Mouse (Mus musculus): ENCODE data around the gene Asb6. TPM values are rescaled to one million over a fixed set of nuclear protein-coding genes. Genes with fewer than 3 reads are reported as not detected.

Gene Asb6
- polyA plus RNA-seq, 1 experiment, result 30.0 TPM

DNA sequence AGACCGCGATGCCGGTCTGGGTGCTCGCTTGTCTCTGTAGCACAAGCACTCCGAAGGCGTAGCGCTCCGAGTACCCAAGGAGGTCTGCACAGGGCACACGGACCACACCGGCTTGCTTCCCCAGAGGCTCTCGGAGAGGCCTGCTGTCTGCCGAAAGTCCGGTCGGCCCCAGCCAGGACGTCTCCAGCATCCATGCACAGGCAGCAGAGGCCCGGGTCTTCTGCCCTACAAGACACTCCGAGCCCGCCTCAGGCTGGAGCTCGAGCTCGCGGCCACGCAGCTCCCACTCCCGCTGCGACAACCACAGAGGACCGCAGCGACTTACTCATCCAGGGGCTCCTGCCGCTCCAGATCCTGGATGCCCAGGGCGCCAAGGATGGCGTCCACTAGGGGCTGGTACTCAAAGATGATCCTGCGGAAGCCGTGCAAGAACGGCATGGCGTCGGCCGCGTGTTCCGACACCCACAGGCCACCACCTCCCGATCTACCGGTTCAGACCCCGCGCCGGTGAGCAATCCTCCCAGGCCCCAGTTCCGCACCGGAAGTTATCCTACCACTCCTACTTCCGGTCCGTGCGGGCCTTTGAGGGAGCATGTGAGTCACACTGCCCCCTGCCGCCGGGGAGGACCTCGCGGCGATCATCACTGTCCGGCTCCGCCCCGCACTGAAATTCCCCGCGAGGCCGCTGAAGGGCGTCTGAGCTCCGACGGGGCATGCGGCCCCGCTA is 2.2 kb downstream of the Asb6 start:
- peak overlapping the region; percentile 94 for H3K27ac ChIP-seq (ENCODE audit: control insufficient read depth, insufficient read depth, low read depth, low read length, poor library complexity)
- TF ChIP-seq CTCF (IDR thresholded peaks at IDR 0.05; ENCODE audit: control insufficient read depth, insufficient read depth, low read length) (peak; percentile 94), POLR2A (IDR thresholded peaks at IDR 0.05; ENCODE audit: borderline replicate concordance, control insufficient read depth, low read depth, low read length) (peak; percentile 77; the same call in 1 of the 2 replicates)
- peaks cover 5% of the 10 kb centered on the region for H3K4me1 ChIP-seq (ENCODE audit: control insufficient read depth, insufficient read depth, low read length)
- whole genome bisulfite sequencing, result under 1% methylated on average over 63 of the region's 63 CpGs
- peak overlapping the region; percentile 100 for H3K4me3 ChIP-seq (replicated peaks; ENCODE audit: control insufficient read depth, low read depth, low read length)

DNA sequence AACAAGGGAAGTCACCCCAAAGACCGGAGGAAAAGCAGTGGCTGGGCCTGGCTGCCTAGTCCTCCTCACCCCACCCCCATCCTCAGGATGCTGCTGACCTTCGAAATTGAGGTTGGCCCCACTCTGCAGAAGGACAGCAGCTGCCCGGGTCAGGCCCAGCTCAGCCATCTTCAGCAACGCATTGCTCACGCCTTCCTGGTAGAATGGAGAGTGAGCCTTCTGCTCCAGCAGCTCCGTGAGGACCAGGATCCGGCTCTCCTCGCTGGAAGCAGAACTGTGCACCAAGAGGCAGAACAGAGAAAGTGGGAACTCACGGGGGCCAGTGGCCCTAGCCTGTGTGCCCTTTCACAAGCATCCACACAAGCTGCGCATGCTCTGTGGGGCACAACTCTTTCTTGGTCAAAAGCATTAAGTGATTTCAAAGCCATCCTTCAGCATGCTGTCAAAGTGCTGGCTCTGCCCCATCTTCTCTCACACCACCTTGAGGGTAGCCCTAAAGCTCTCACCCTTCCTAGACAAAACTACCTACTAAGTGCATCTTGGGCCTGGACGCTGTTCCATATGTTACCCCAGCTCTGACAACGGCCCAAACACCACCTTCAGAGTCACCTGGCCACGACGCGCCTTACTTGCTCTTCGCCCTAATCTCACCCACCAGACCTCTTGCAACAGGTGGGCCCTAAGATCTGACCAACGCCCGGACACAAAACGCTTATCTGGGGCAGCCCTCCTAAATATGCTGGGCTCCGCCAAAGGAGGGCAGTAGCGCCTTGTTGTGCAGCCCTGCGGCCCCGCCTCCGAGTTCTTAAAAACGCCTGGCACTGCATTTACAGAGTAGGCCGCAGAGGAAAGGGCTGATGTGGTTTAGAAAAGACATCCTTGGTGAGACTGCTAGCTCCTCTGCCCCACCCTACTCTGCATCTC is 3.0 kb downstream of the Asb6 start:
- peak; percentile 28; the same call in 1 of the 2 replicates for TF ChIP-seq CTCF (IDR thresholded peaks at IDR 0.05; ENCODE audit: control insufficient read depth, insufficient read depth, low read length)
- peak; percentile 39; the same call in 1 of the 2 replicates for TF ChIP-seq POLR2A (IDR thresholded peaks at IDR 0.05; ENCODE audit: borderline replicate concordance, control insufficient read depth, low read depth, low read length)
- 27% methylated on average over 26 of the region's 26 CpGs for WGBS

DNA sequence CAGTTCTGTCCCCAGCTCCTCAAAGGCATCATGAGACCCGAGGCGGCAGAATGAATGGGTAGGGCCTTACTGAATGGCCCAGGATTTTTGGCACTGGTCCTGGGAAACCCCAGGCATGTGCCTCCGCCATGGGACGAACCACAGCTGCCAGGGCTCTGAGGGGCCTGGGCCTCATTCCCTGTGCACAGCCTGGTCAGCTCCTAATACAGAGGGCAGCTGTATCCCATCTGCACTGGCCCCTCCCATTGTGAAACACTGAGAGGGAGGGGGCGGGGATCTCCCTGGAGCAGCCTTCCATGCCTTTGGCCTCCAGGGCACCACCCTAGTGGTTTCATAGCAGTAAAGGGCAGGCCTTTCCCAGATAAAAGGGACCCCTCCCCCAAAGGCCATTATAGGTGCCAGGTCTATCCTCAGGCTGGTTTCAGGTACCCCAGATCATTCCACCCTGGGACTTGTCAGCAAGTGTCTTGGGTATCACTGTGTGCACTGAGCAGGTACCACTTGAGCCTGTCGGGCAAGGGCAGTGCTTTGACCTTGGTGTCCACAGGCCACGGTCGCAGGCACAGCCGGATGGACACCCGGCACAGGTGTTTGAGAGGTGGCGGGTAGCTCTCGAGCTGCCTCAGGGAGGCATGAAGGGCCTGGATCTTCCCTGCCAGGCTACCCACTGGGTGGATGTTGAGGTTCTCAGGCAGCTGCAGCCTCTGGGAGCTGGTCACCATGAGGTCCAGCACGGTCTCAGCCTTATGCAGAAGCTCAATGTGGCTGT is 6.6 kb downstream of the Asb6 start:
- Histone ChIP-seq H3K27ac (ENCODE audit: control insufficient read depth, insufficient read depth, low read depth, low read length, poor library complexity) (no peak overlapping the region), H3K4me3 (replicated peaks; ENCODE audit: control insufficient read depth, low read depth, low read length) (no peak overlapping the region), H3K4me1 (ENCODE audit: control insufficient read depth, insufficient read depth, low read length) (peaks cover 5% of the 10 kb centered on the region)
- TF ChIP-seq CTCF (IDR thresholded peaks at IDR 0.05; ENCODE audit: control insufficient read depth, insufficient read depth, low read length), result no peak
- TF ChIP-seq POLR2A (IDR thresholded peaks at IDR 0.05; ENCODE audit: borderline replicate concordance, control insufficient read depth, low read depth, low read length), result no peak
- WGBS, result 90% methylated on average over 13 of the region's 13 CpGs

More for the DNA sequence above, 3.0 kb downstream of the Asb6 start:
- peak overlapping the region; percentile 100 for H3K4me3 ChIP-seq (replicated peaks; ENCODE audit: control insufficient read depth, low read depth, low read length)
- H3K27ac ChIP-seq (ENCODE audit: control insufficient read depth, insufficient read depth, low read depth, low read length, poor library complexity), result peak overlapping the region; percentile 94
- peaks cover 5% of the 10 kb centered on the region for H3K4me1 ChIP-seq (ENCODE audit: control insufficient read depth, insufficient read depth, low read length)

DNA sequence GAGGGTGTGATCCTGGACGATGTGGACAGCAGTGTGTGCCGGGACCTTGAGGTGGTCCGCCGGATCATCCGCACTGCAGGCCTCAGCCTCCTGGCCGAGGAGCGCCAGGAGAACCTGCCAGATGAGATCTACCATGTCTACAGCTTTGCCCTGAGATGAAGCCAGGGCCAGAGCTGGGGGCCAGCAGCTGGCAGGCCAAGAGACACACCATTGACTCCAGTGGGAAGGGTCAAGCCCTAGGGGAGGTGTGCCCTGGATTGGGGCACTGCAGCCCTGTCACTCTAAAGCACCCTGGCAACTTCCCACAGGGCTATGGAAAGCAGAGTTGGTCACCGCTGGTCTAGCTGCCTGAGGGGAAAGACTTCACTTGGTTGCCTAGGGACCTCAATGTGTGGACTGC is 7.7 kb downstream of the Asb6 start:
- Histone ChIP-seq H3K4me1 (ENCODE audit: control insufficient read depth, insufficient read depth, low read length) (peaks cover 5% of the 10 kb centered on the region), H3K27ac (ENCODE audit: control insufficient read depth, insufficient read depth, low read depth, low read length, poor library complexity) (no peak overlapping the region)

DNA sequence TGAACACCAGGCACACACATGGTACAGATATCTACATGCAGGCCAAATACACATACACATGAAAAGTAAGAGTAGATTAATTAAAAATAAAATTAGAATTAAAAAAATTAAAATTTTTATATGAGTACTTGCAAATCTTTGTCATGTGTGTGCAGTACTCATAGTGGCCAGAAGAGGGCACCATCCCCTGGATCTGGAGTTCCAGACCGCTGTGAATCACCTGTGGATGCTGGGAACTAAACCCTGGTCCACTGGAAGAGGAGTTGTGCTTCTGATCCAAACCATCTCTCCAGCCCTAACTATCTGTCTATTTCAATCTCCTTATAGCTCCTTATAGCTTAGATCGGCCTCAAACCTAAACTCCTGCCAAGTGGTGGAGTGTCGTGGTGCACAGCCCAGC is 9.1 kb downstream of the Asb6 start:
- no peak overlapping the region for H3K27ac ChIP-seq (ENCODE audit: control insufficient read depth, insufficient read depth, low read depth, low read length, poor library complexity)
- TF ChIP-seq CTCF (IDR thresholded peaks at IDR 0.05; ENCODE audit: control insufficient read depth, insufficient read depth, low read length) (peak; percentile 46; the same call in 1 of the 2 replicates), POLR2A (IDR thresholded peaks at IDR 0.05; ENCODE audit: borderline replicate concordance, control insufficient read depth, low read depth, low read length) (no peak)
- WGBS, result 96% methylated on average over 3 of the region's 3 CpGs
- H3K4me1 ChIP-seq (ENCODE audit: control insufficient read depth, insufficient read depth, low read length), result no peaks in the 10 kb centered on the region
- no peak overlapping the region for H3K4me3 ChIP-seq (replicated peaks; ENCODE audit: control insufficient read depth, low read depth, low read length)

More for the DNA sequence above, 7.7 kb downstream of the Asb6 start:
- no peak overlapping the region for H3K4me3 ChIP-seq (replicated peaks; ENCODE audit: control insufficient read depth, low read depth, low read length)
- 91% methylated on average over 8 of the region's 8 CpGs for WGBS
- TF ChIP-seq POLR2A (IDR thresholded peaks at IDR 0.05; ENCODE audit: borderline replicate concordance, control insufficient read depth, low read depth, low read length) (0 out of 2 replicates have a peak, but pooled peaks have one; percentile 17), CTCF (IDR thresholded peaks at IDR 0.05; ENCODE audit: control insufficient read depth, insufficient read depth, low read length) (no peak)

DNA sequence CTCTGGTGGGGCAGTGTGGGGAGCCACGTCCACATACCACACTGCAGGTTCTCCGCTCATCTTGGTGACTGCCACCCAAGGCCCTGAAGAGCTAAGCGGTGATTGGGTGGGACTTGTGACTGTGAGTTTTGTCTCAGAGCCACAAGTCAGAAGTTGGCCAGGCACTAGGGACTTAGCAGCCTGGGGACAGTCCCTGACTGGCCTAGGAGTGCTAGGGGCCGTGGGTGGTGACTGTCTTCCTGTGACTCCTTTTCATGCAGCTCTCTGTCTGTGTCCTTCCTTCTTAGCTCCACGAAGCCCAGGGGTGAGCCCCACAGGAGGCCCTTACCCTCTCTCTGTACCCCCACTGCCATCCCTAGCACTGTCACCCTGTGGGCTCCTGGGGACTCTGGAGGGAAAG is 10.3 kb downstream of the Asb6 start:
- TF ChIP-seq POLR2A (IDR thresholded peaks at IDR 0.05; ENCODE audit: borderline replicate concordance, control insufficient read depth, low read depth, low read length), result no peak
- H3K27ac ChIP-seq (ENCODE audit: control insufficient read depth, insufficient read depth, low read depth, low read length, poor library complexity), result no peak overlapping the region
- H3K4me3 ChIP-seq (replicated peaks; ENCODE audit: control insufficient read depth, low read depth, low read length), result no peak overlapping the region
- no peaks in the 10 kb centered on the region for H3K4me1 ChIP-seq (ENCODE audit: control insufficient read depth, insufficient read depth, low read length)
- 90% methylated on average over 5 of the region's 5 CpGs for WGBS

DNA sequence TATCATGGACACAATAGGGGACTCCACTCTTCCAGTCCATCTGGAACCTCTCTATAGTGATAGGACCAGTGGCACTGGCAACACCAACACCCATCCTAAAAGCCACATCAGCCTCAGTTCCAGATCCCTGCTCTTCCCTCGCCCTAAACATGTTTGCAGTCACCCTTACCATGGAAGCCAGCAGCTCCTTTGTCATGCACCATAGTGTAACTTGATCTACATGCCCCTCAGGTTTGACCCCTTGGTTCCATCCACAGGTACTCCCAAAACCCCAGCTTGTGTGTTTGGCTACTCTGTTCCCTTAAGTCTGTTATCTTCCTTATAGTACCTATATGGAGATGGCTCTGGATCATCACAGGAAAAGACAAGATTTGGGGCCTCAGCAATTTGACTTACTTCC is 13.8 kb downstream of the Asb6 start:
- no peak overlapping the region for H3K4me3 ChIP-seq (replicated peaks; ENCODE audit: control insufficient read depth, low read depth, low read length)
- no peak overlapping the region for H3K27ac ChIP-seq (ENCODE audit: control insufficient read depth, insufficient read depth, low read depth, low read length, poor library complexity)
- H3K4me1 ChIP-seq (ENCODE audit: control insufficient read depth, insufficient read depth, low read length), result no peaks in the 10 kb centered on the region
- TF ChIP-seq CTCF (IDR thresholded peaks at IDR 0.05; ENCODE audit: control insufficient read depth, insufficient read depth, low read length) (no peak), POLR2A (IDR thresholded peaks at IDR 0.05; ENCODE audit: borderline replicate concordance, control insufficient read depth, low read depth, low read length) (no peak)
- WGBS, result 84% methylated on average over 1 of the region's 1 CpGs
